Mouse (Mus musculus): Measurements from ENCODE around the gene Fbxo6. TPM values are rescaled to one million over a fixed set of nuclear protein-coding genes. Genes with fewer than 3 reads are reported as not detected.

The Fbxo6 gene
- polyA plus RNA-seq, 1 experiment from 2014 or later = 20.8 TPM

DNA sequence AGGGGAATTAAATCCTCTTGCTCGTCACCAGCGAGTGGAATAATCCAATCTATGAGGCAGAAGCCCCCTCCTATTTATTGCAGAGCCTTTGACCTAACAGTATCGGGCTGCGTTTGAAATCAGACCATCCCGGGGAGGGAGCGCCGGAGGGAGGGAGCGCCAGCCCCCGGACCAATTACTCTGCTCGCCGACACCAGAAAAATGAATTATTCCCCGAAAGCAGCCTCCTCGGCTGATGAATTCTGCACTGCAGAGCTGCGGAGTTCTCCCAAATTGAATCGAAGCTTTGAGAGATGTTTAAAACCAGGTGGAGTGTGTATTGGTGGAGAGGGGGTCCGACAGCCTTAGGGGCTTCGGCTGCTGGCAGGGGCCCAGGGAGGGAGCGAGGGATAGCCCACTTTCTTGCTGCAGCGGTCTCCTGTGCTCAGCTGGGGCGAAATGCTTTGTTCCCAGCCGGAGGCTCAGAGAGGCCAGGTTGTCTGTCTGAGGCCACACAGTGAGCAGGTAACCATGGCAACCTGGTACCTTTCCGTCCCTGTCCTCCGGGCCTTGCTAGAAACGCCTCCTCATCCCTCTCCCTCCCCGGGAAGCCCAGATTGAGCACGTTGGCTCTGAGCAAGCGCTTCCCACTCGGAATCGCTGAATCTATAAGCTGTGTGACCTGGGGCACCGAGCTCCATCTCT is 22.0 kb upstream of the Fbxo6 start:
- no peak overlapping the region for H3K4me3 ChIP-seq
- no peak overlapping the region for H3K27ac ChIP-seq
- peaks cover 6% of the 10 kb centered on the region; the same call in 1 of the 2 replicates for H3K4me1 ChIP-seq
- no peak overlapping the region for H3K4me2 ChIP-seq
- no peaks in the 10 kb centered on the region for H3K9me3 ChIP-seq
- ATAC-seq (ENCODE audit: insufficient number of reproducible peaks, low FRiP score, low TSS enrichment, low read depth) = no peak
- H3K9ac ChIP-seq = no peak overlapping the region
- H3K27me3 ChIP-seq = peaks cover 79% of the 10 kb centered on the region
- 1% methylated on average over 30 of the region's 30 CpGs for WGBS
- H3K36me3 ChIP-seq = no peaks in the 10 kb centered on the region

- 55% methylated on average over 3 of the region's 3 CpGs for WGBS
Observed at GRCm38 (mm10) chr4:148171261-148171660, 19.3 kb upstream of the Fbxo6 start.

GRCm38 (mm10) chr4:148170842-148171241 is 18.9 kb upstream of the Fbxo6 start:
- H3K27me3 ChIP-seq = peaks cover 79% of the 10 kb centered on the region
- H3K27ac ChIP-seq = no peak overlapping the region
- peaks cover 18% of the 10 kb centered on the region for H3K4me1 ChIP-seq
- H3K4me2 ChIP-seq = no peak overlapping the region
- no peak for ATAC-seq (ENCODE audit: insufficient number of reproducible peaks, low FRiP score, low TSS enrichment, low read depth)
- H3K36me3 ChIP-seq = no peaks in the 10 kb centered on the region
- H3K9me3 ChIP-seq = no peaks in the 10 kb centered on the region
- H3K9ac ChIP-seq = no peak overlapping the region
- WGBS = 3% methylated on average over 2 of the region's 2 CpGs
- H3K4me3 ChIP-seq = no peak overlapping the region

More at GRCm38 (mm10) chr4:148171261-148171660, 19.3 kb upstream of the Fbxo6 start:
- peaks cover 79% of the 10 kb centered on the region for H3K27me3 ChIP-seq
- ATAC-seq (ENCODE audit: insufficient number of reproducible peaks, low FRiP score, low TSS enrichment, low read depth) = no peak
- H3K9me3 ChIP-seq = no peaks in the 10 kb centered on the region
- no peak overlapping the region for H3K4me3 ChIP-seq
- H3K4me1 ChIP-seq = peaks cover 14% of the 10 kb centered on the region
- no peak overlapping the region for H3K4me2 ChIP-seq
- H3K27ac ChIP-seq = no peak overlapping the region
- no peak overlapping the region for H3K9ac ChIP-seq
- no peaks in the 10 kb centered on the region for H3K36me3 ChIP-seq

GRCm38 (mm10) chr4:148169586-148169985 is 17.6 kb upstream of the Fbxo6 start:
- no peak overlapping the region for H3K4me2 ChIP-seq
- peaks cover 79% of the 10 kb centered on the region for H3K27me3 ChIP-seq
- 23% methylated on average over 15 of the region's 15 CpGs for WGBS
- H3K4me1 ChIP-seq = peaks cover 22% of the 10 kb centered on the region
- no peak overlapping the region for H3K27ac ChIP-seq
- no peak for ATAC-seq (ENCODE audit: insufficient number of reproducible peaks, low FRiP score, low TSS enrichment, low read depth)
- H3K9me3 ChIP-seq = no peaks in the 10 kb centered on the region
- no peak overlapping the region for H3K9ac ChIP-seq
- H3K36me3 ChIP-seq = no peaks in the 10 kb centered on the region
- no peak overlapping the region for H3K4me3 ChIP-seq

DNA sequence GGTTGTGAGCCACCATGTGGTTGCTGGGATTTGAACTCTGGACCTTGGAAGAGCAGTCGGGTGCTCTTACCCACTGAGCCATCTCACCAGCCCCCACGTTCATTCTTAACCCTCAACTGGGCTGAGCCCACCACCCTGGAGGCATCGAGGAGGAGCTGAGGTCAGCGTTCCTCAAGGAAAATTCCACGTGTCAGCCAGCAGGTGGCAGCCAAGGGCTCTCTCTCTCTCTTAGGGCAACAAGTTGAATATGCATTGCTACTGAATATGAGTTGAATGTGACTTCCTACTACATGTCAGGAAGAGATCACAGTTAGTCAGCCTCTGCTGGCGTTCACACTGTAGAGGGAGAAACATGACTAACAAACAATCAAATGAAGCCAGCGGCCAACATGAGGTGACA is 16.3 kb upstream of the Fbxo6 start:
- H3K27ac ChIP-seq = no peak overlapping the region
- no peaks in the 10 kb centered on the region for H3K9me3 ChIP-seq
- ATAC-seq (ENCODE audit: insufficient number of reproducible peaks, low FRiP score, low TSS enrichment, low read depth) = no peak
- H3K9ac ChIP-seq = no peak overlapping the region
- no peak overlapping the region for H3K4me3 ChIP-seq
- H3K4me1 ChIP-seq = peaks cover 24% of the 10 kb centered on the region
- H3K27me3 ChIP-seq = peaks cover 78% of the 10 kb centered on the region
- H3K36me3 ChIP-seq = no peaks in the 10 kb centered on the region
- WGBS = 27% methylated on average over 7 of the region's 7 CpGs
- H3K4me2 ChIP-seq = no peak overlapping the region

DNA sequence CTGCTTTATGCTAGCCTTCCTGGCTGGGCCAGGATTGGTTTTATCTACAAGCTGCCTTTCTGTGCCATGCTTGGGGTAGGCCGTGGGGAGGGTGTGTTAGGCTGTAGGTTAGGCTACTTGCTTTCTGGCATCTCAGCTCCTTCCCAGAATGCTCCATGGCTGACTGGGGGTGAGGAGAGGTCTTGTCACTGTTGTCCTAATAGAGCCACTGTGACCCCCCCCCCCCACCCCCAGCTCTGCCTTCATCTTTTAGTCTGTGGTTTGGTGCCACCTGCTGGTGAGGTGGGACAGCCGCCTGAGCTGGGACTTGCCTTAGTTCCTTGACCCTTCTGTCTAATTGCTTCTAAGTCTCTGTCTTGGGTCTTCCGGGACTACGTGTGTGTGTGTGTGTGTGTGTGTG is 15.0 kb upstream of the Fbxo6 start:
- peaks cover 78% of the 10 kb centered on the region for H3K27me3 ChIP-seq
- ATAC-seq (ENCODE audit: insufficient number of reproducible peaks, low FRiP score, low TSS enrichment, low read depth) = no peak
- no peak overlapping the region for H3K9ac ChIP-seq
- no peak overlapping the region for H3K4me2 ChIP-seq
- WGBS = 15% methylated on average over 4 of the region's 4 CpGs
- no peaks in the 10 kb centered on the region for H3K9me3 ChIP-seq
- peaks cover 24% of the 10 kb centered on the region for H3K4me1 ChIP-seq
- H3K27ac ChIP-seq = no peak overlapping the region
- H3K36me3 ChIP-seq = no peaks in the 10 kb centered on the region
- 0 out of 2 replicates have a peak overlapping the region, but pooled peaks have one; percentile 5 for H3K4me3 ChIP-seq

GRCm38 (mm10) chr4:148166431-148166830 is 14.5 kb upstream of the Fbxo6 start:
- Histone ChIP-seq H3K9ac (no peak overlapping the region), H3K27me3 (peaks cover 78% of the 10 kb centered on the region), H3K36me3 (no peaks in the 10 kb centered on the region), H3K9me3 (no peaks in the 10 kb centered on the region), H3K4me3 (0 out of 2 replicates have a peak overlapping the region, but pooled peaks have one; percentile 5), H3K27ac (no peak overlapping the region), H3K4me2 (no peak overlapping the region), H3K4me1 (peaks cover 24% of the 10 kb centered on the region)
- WGBS = 10% methylated on average over 10 of the region's 10 CpGs
- no peak for ATAC-seq (ENCODE audit: insufficient number of reproducible peaks, low FRiP score, low TSS enrichment, low read depth)

- Histone ChIP-seq H3K4me3 (no peak overlapping the region), H3K4me2 (no peak overlapping the region), H3K9ac (no peak overlapping the region), H3K27me3 (peaks cover 81% of the 10 kb centered on the region), H3K36me3 (no peaks in the 10 kb centered on the region), H3K4me1 (peaks cover 33% of the 10 kb centered on the region), H3K27ac (no peak overlapping the region), H3K9me3 (no peaks in the 10 kb centered on the region)
- ATAC-seq (ENCODE audit: insufficient number of reproducible peaks, low FRiP score, low TSS enrichment, low read depth) = no peak
- 7% methylated on average over 17 of the region's 17 CpGs for WGBS
Observed at GRCm38 (mm10) chr4:148165551-148165950, 13.6 kb upstream of the Fbxo6 start.

GRCm38 (mm10) chr4:148164461-148164860 is 12.5 kb upstream of the Fbxo6 start:
- Histone ChIP-seq H3K9me3 (no peaks in the 10 kb centered on the region), H3K27ac (no peak overlapping the region), H3K4me3 (peak overlapping the region; percentile 32), H3K4me2 (peak overlapping the region; percentile 59; the same call in 1 of the 2 replicates), H3K9ac (no peak overlapping the region), H3K4me1 (peaks cover 44% of the 10 kb centered on the region), H3K36me3 (no peaks in the 10 kb centered on the region), H3K27me3 (peaks cover 78% of the 10 kb centered on the region)
- 2% methylated on average over 16 of the region's 16 CpGs for WGBS
- ATAC-seq (ENCODE audit: insufficient number of reproducible peaks, low FRiP score, low TSS enrichment, low read depth) = no peak

- peak overlapping the region; percentile 32 for H3K4me3 ChIP-seq
- peaks cover 76% of the 10 kb centered on the region for H3K27me3 ChIP-seq
- H3K4me2 ChIP-seq = peak overlapping the region; percentile 59
- no peak overlapping the region for H3K9ac ChIP-seq
- H3K9me3 ChIP-seq = no peaks in the 10 kb centered on the region
- no peak for ATAC-seq (ENCODE audit: insufficient number of reproducible peaks, low FRiP score, low TSS enrichment, low read depth)
- WGBS = under 1% methylated on average over 29 of the region's 29 CpGs
- H3K4me1 ChIP-seq = peaks cover 48% of the 10 kb centered on the region
- no peaks in the 10 kb centered on the region for H3K36me3 ChIP-seq
- no peak overlapping the region for H3K27ac ChIP-seq
Observed at GRCm38 (mm10) chr4:148164002-148164439, 12.1 kb upstream of the Fbxo6 start.

DNA sequence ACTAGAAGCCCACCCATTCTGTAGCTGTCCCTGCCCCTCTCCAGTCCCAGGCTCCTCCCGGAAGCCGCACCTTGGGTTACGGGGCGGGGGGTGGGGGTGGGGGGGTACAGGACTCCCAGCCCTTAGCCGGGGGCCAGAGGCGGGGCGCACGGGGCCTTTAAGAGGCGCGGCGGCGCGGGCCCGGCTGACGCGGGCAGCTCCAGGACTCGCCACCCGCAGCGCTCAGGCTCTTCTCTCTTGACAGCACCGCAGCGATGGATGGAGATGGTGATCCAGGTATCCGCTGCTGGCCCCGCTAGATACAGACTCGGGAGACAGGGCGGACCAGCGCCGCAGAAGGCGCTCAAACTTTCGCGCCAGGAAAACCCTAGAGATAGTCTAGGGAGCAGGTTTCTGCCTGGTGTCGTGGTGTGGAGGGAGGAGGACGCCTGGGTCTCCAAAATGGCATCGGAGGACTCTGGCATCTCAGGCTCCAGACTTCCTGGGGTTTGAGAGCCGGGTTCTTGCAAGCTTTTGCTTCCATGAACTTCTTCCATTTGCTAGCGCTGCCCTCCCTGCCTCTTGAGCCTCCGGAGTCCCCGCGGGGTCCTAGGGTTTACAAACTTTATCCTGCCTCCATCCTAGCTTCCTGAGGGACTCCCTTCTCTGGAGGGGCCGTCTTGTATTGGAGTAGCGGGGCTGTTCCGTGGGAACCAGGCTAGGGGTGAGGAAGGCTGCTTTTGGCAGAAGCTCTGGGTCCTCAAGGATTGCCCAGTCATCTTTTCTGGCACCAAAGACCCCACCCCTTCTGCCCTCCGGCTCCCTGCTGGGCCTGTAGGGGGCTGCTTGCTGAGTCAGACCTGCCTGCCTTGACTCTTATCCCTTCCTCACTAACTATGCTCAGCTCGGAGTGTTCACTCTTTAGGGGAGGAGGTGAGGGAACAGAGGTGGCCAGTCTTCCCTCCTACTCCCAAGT is 8.8 kb upstream of the Fbxo6 start, which contains the start of the genes Fbxo44 and Fbxo2:
TSS of gene Fbxo44 (minus strand) at position 47 of the 955 bp plus-strand sequence.
TSS of gene Fbxo2 (plus strand) at position 186 of the 955 bp plus-strand sequence.
- ATAC-seq (ENCODE audit: insufficient number of reproducible peaks, low FRiP score, low TSS enrichment, low read depth) = peak; percentile 67

More for the DNA sequence above, 8.8 kb upstream of the Fbxo6 start, which contains the start of the genes Fbxo44 and Fbxo2:
- WGBS = under 1% methylated on average over 43 of the region's 43 CpGs
- Histone ChIP-seq H3K9me3 (no peaks in the 10 kb centered on the region), H3K4me1 (peaks cover 45% of the 10 kb centered on the region), H3K27ac (no peak within 1 kb of the TSS), H3K4me3 (peak within 1 kb of the TSS; percentile 61), H3K4me2 (peak within 1 kb of the TSS; percentile 97), H3K9ac (peak within 1 kb of the TSS; percentile 63), H3K27me3 (peaks cover 62% of the 10 kb centered on the region), H3K36me3 (0 out of 2 replicates have a peak, but pooled peaks cover under 1% of the 10 kb centered on the region)
